Mouse (Mus musculus) ES-E14 (cell line): ENCODE results near the gene Oxct2b.
"Not testable (repeated sequence)": the region's sequence is repeated elsewhere in the genome, so short reads cannot be mapped to it uniquely, and the experiment has no call there.

Experiments
- HCFC1 ChIP-seq: IDR thresholded peaks from 2 replicates; pipeline ENCODE4 v1.6.1; 2012; ENCODE audit warnings: low read length, inconsistent platforms, borderline replicate concordance; ENCODE audit not compliant: insufficient read depth
- MAFK ChIP-seq: IDR thresholded peaks from 2 replicates; pipeline ENCODE4 v1.6.1; 2014; ENCODE audit warnings: mild to moderate bottlenecking, low read depth, low read length, inconsistent platforms; ENCODE audit not compliant: insufficient read depth

GRCm38 (mm10) chr4:123105929-123106328 lies 10.1 kb upstream of the Oxct2b start:
- not testable (repeated sequence) for TF ChIP-seq HCFC1, MAFK
